Mouse (Mus musculus) mature B cell (primary cell): ENCODE measurements at regions not wholly inside any gene's neighbourhood (a gene's known extent, or its start where the extent isn't known, plus 50 kb on each side); places are given as distances from the start of the nearest gene placed in this dataset.
"Not testable (repeated sequence)": the region's sequence is repeated elsewhere in the genome, so short reads cannot be mapped to it uniquely, and the experiment has no call there.

Source experiments
- in situ Hi-C: fragments of 300-500 bp; cut with MboI; formaldehyde crosslinking; loops from 2 replicates; pipeline ENCODE4 v1.14.3; 2019

DNA sequence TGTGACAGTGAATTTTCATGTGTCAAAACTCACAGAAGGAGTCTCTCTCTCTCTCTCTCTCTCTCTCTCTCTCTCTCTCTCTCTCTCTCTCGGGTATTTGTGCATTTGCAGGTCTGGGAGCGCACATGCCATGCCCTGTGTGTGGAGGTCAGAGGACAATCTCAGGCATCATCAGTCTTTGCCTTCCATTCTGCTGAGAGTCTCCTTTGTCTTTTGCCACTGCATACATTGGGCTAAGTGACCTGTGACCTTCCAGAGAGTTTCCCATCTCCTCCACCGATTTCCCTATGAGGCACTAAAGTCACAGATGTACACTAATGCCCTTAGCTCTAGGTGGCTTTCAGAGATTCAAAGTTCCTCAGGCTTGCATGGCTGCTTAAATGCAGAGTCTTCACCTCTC, 391.7 kb downstream of the Tcerg1l start:
- in situ Hi-C loops = no loop called here

GRCm38 (mm10) chr7:138006971-138007370, 390.6 kb downstream of the Tcerg1l start:
- in situ Hi-C loops = no loop called here

- in situ Hi-C loops = no loop called here
Observed at GRCm38 (mm10) chr7:138008601-138009000, 388.9 kb downstream of the Tcerg1l start.

DNA sequence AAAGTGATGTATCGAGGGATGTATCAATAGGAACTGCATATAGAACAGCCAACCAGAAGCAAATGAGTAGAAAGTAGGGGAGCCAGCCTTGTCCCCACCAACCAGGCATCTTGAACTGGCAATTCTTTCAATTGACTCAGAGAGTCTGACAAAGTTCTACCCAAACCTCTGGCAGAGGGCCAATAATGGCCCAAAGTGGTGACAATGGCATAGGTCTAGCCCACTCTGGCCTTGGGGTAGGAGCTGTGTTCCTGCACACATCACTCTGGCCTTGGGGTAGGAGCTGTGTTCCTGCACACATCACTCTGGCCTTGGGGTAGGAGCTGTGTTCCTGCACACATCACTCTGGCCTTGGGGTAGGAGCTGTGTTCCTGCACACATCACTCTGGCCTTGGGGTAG, 373.5 kb downstream of the Tcerg1l start:
- in situ Hi-C loops = not testable (repeated sequence)

DNA sequence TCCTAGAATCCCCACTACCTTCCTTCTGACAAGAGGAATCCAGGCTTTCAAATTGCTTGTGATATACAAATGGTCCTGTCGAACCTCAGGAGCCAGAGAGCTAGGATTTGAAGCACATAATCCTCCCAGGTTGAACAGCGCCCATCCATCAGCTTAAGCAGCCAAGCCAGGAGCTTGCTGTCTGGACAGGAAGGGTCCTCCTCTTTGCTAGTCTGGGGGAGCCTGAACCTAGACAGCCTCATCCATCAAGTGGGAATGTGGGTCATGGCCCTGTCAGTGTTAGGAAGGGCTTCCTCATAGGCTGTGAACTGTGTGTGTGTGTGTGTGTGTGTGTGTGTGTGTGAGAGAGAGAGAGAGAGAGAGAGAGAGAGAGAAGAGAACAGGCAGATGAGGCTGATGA, 345.8 kb downstream of the Tcerg1l start:
- in situ Hi-C loops = no loop called here

- in situ Hi-C loops = no loop called here
Observed at GRCm38 (mm10) chr7:138054756-138055155, 342.8 kb downstream of the Tcerg1l start.

GRCm38 (mm10) chr7:138061116-138061515, 336.4 kb downstream of the Tcerg1l start:
- in situ Hi-C loops = no loop called here

- in situ Hi-C loops = no loop called here
Observed at GRCm38 (mm10) chr7:138066921-138067320, 330.6 kb downstream of the Tcerg1l start.

DNA sequence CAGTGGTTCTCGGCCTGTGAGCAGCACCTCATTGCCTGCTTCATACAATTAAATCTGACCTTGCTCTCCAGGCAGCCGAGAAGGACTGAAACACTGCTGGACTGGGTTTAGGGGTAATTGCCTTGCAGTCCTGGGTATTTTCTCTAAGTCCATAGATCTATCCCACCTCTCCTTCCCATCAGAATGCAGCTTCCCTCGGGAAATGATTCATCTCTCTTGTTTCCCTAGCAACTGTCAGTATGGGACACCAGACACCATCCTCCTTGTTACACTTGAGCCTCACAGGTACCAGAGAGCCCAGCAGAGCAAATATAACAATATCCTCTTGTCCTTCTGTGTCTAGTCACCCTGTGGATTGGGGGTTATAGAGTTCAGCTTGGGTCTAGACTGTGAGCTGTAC, 322.3 kb downstream of the Tcerg1l start:
- in situ Hi-C loops = no loop called here

GRCm38 (mm10) chr7:138083980-138084379, 313.6 kb downstream of the Tcerg1l start:
- in situ Hi-C loops = no loop called here

DNA sequence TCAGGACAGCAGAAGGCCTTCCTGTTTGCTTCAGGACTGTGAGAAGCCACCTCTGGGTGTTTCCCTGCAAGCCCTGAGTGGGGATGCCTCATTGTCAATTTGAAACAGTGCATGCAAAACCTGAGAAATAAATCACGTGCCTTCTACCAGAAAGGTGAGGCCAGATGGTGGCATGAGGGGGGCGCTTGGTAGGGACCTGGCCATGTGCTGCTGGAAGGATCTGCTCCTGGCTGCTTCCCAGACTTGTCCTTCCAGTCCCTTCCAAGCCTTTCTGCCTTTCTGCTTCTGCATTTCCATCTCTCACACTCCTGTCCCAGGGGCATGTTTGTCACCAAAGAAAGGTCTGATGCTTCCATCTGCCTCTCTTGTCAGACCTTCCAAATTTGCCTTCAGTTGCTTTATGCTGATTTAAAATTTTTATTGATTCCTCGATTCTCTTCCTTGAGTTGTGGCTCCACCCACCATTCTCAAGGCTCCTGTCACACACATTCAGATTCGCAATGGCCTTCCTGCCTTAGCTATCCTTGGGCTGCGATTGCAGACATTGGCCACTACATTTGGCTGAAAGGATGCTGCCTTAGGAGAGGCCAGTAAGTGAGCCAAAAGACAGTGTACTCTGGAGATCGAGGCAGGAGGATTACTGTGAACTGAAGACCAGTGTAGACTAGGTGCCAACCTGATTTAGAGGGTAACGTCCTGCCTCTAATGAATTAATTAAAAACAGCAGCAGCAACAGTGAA, 289.9 kb downstream of the Tcerg1l start:
- in situ Hi-C loops = no loop called here

- in situ Hi-C loops = no loop called here
Observed at GRCm38 (mm10) chr7:138121497-138121896, 276.0 kb downstream of the Tcerg1l start.

- in situ Hi-C loops = no loop called here
Observed at GRCm38 (mm10) chr7:138129701-138130100, 267.8 kb downstream of the Tcerg1l start.

DNA sequence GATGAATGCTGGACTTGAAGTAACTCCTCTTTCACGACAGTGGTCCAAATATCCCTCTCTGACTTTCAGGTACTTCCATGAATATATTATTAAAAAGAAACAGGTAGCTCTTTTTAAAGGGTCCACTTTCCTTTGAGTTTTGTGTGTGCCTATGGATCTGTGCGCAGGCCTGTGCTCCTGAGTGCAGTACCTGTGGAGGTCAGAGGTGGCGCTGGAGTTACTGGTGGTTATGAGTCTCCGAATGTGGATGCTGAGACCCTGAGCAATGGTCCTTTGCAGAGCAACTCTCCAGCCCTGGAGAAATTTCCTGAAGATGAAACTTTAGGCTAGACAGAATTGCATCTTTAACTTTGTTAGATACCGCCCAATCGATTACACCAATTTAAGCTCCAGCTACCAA, 264.1 kb downstream of the Tcerg1l start:
- in situ Hi-C loops = no loop called here

GRCm38 (mm10) chr7:138137934-138138333, 259.6 kb downstream of the Tcerg1l start:
- in situ Hi-C loops = no loop called here

DNA sequence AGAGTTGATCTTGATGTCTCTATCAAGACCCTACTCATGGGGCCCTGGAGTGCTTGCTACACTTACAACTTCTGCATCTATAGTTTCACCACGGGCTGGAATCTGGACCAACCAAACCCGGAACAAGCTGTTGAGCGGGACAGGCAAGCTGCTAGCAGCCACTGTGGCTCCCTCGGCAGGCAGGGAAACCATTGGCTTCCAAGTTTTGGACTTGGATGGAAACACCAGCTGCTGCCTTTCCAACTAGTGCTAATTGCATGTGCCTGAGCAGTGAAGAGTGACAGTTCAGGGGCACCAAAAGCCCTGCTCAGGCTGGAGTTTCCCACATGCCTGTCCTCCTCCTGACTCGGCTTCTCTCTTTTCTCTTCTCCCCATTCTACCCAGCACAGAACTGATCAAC, 257.8 kb downstream of the Tcerg1l start:
- in situ Hi-C loops = no loop called here

GRCm38 (mm10) chr7:138149496-138149895, 248.0 kb downstream of the Tcerg1l start:
- in situ Hi-C loops = no loop called here

DNA sequence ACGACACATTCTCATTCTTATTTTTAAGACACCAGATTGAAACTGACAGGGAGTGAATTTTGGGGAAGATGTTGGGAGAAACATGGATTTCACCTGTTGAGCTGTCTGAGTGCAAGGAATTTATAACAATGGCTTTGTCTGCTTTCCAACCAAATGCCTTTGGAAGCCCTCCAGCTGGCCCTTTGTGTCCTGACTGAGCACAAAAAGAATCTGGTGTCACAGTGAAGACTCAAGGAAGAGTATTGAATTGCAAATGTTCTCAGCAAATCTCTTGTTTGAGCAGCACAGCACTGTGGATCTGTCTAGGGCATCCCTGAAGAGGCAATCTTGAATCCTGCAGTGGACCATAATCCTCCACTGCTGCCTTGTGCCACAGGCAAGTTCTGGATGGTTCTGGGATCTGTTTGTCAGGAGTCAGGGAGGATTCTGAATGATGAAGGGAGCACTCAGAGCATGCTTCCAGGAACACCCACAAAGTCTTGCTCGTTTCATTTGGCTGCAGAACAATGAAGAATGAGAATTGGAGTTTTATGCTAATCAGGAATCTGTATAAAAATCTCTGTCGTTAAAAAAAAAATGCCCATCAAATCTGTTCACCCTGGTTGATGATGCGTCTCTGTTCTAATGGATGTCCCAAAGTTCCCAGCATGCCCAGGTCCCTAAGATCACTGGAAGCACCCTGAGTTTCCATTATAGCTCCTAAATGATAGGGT, 243.9 kb downstream of the Tcerg1l start:
- in situ Hi-C loops = no loop called here
